Mouse (Mus musculus): ENCODE data around the gene Ptger4. TPM values are rescaled to one million over a fixed set of nuclear protein-coding genes. Genes with fewer than 3 reads are reported as not detected.
"Not testable (repeated sequence)": the region's sequence is repeated elsewhere in the genome, so short reads cannot be mapped to it uniquely, and the experiment has no call there.

Ptger4 gene
- total and polyA plus RNA-seq, 2 experiments from 2014 or later, result 3.0 to 5.0 TPM

DNA sequence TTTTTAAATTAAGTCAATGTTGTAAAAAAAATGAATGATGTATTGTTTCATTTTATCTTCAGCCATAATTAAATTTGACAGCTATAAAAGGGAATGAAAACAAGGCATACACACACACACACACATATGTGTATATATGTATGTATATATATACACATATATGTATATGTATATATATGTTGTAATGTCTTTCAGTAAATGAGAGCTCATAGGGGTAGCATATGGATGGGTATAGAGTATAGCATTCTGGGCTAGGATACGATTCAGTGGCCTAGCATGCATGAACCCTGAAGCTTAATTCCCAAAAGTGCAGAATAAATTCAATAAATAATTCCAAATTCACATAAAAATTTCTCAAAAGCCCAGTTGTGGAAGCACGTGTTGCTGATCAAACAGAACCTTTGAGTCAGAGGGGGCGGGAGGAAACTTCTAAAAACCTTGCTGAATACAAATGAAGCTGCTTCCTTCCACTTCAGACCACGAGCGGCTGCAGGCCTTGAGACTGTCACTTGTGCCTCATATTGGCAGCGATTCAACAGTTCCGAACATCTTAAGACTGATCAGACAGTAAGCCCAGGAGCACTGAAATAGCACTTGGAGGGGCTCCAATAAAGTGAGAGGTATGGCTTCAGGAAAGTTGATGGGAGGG lies 6.9 kb downstream of the Ptger4 start:
- Histone ChIP-seq H3K4me3 (ENCODE audit: low read depth, low read length) (no peak overlapping the region), H3K4me1 (ENCODE audit: control insufficient read depth, insufficient read depth) (peaks cover 10% of the 10 kb centered on the region; the same call in 1 of the 2 replicates), H3K4me2 (ENCODE audit: low read depth, low read length) (peak overlapping the region; percentile 0; the same call in 1 of the 2 replicates), H3K27ac (ENCODE audit: low read depth) (no peak overlapping the region), H3K36me3 (replicated peaks; ENCODE audit: control insufficient read depth, insufficient read depth, low read length) (no peaks in the 10 kb centered on the region; the same call in 1 of the 2 replicates), H3K9ac (replicated peaks; ENCODE audit: low read depth, low read length) (no peak overlapping the region), H3K9me3 (replicated peaks; ENCODE audit: control insufficient read depth, low read length) (no peaks in the 10 kb centered on the region), H3K27me3 (ENCODE audit: control insufficient read depth, insufficient read depth, low read length) (peaks cover 8% of the 10 kb centered on the region; the same call in 1 of the 2 replicates)
- WGBS, result 50% methylated on average over 7 of the region's 7 CpGs
- ATAC-seq (ENCODE audit: insufficient read depth, low read depth) (no peak), DNase-seq (ENCODE audit: low spot score) (no peak)
- TF ChIP-seq CTCF (IDR thresholded peaks at IDR 0.05; ENCODE audit: low read depth) (no peak), EP300 (IDR thresholded peaks at IDR 0.05; ENCODE audit: low read depth) (no peak)

DNA sequence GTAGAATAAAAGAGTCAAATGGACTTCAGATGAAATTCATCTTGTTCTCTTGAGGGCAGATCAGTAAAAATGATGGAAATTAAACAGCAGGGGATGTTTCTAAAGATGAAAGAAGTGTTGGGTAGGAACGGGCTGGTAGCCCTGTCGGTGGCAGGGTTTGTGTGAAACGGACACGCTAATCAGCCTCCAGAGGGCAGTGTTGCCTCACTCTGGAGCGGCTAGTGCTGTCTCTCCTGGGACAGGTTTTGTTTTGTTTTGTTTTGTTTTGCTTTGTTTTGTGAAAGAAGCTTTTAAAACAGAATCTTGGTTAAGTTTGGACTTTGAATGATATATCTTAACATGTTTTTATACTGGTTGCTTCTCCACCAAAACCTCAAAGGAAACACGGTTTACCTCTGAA lies 7.4 kb downstream of the Ptger4 start:
- H3K4me1 ChIP-seq (ENCODE audit: control insufficient read depth, insufficient read depth), result peaks cover 9% of the 10 kb centered on the region; the same call in 1 of the 2 replicates
- WGBS, result 14% methylated on average over 6 of the region's 6 CpGs
- no peaks in the 10 kb centered on the region; the same call in 1 of the 2 replicates for H3K36me3 ChIP-seq (replicated peaks; ENCODE audit: control insufficient read depth, insufficient read depth, low read length)
- no peak overlapping the region for H3K4me3 ChIP-seq (ENCODE audit: low read depth, low read length)
- DNase-seq (ENCODE audit: low spot score) (peak; percentile 69), ATAC-seq (ENCODE audit: insufficient read depth, low read depth) (peak; percentile 61; the same call in 1 of the 2 replicates)
- H3K27me3 ChIP-seq (ENCODE audit: control insufficient read depth, insufficient read depth, low read length), result 0 out of 2 replicates have a peak, but pooled peaks cover 2% of the 10 kb centered on the region
- no peak overlapping the region for H3K27ac ChIP-seq (ENCODE audit: low read depth)
- H3K9ac ChIP-seq (replicated peaks; ENCODE audit: low read depth, low read length), result no peak overlapping the region
- H3K4me2 ChIP-seq (ENCODE audit: low read depth, low read length), result no peak overlapping the region
- TF ChIP-seq EP300 (IDR thresholded peaks at IDR 0.05; ENCODE audit: low read depth) (no peak), CTCF (IDR thresholded peaks at IDR 0.05; ENCODE audit: low read depth) (peak; percentile 92)
- no peaks in the 10 kb centered on the region for H3K9me3 ChIP-seq (replicated peaks; ENCODE audit: control insufficient read depth, low read length)

DNA sequence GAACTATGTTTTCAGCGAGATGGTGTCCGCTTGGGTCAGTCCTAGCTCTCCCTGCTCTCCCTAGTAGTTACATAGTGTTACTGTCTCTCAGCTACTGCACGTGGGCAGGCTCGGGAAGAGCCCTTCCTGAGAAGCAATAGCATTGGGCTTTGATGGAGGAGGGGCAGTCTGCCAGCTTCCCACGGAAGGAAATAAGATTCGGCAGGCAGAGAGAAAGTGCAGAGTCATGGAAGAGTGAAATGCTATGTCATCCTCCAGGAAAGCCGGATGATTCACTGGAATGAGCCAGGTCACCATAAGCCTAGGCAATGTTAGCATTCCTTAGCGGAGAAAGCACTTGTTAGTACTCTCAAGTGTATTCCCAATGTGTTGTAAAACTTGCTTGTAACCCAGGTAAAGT lies 8.5 kb downstream of the Ptger4 start:
- peak; percentile 51 for ATAC-seq (ENCODE audit: insufficient read depth, low read depth)
- whole genome bisulfite sequencing, result 24% methylated on average over 8 of the region's 8 CpGs
- peak overlapping the region; percentile 25; the same call in 1 of the 2 replicates for H3K4me2 ChIP-seq (ENCODE audit: low read depth, low read length)
- H3K36me3 ChIP-seq (replicated peaks; ENCODE audit: control insufficient read depth, insufficient read depth, low read length), result no peaks in the 10 kb centered on the region; the same call in 1 of the 2 replicates
- no peaks in the 10 kb centered on the region for H3K27me3 ChIP-seq (ENCODE audit: control insufficient read depth, insufficient read depth, low read length)
- H3K9me3 ChIP-seq (replicated peaks; ENCODE audit: control insufficient read depth, low read length), result no peaks in the 10 kb centered on the region
- peaks cover 9% of the 10 kb centered on the region; the same call in 1 of the 2 replicates for H3K4me1 ChIP-seq (ENCODE audit: control insufficient read depth, insufficient read depth)
- H3K4me3 ChIP-seq (ENCODE audit: low read depth, low read length), result no peak overlapping the region
- DNase-seq (ENCODE audit: low spot score), result peak; percentile 41
- TF ChIP-seq EP300 (IDR thresholded peaks at IDR 0.05; ENCODE audit: low read depth) (no peak), CTCF (IDR thresholded peaks at IDR 0.05; ENCODE audit: low read depth) (no peak)
- H3K27ac ChIP-seq (ENCODE audit: low read depth), result no peak overlapping the region
- H3K9ac ChIP-seq (replicated peaks; ENCODE audit: low read depth, low read length), result no peak overlapping the region

DNA sequence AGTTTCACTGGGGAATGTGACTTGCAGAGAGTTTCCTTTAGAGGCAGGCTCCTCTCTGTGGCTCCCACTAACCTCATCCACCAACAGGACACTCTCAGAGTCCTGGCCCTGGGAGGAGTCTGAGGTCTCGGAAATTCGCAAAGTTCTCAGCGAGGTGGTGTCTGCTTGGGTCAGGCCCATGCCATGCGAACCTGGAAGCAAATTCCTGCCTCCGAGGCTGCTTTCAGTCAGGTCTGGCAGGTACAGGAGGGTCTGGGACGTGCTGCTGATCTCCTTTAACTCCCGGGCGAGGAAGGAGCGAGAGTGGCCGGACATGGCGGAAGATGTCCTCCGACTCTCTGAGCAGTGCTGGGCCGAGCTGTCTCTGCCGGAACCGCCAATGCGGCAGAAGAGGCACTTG lies 9.3 kb downstream of the Ptger4 start:
- Histone ChIP-seq H3K27ac (ENCODE audit: low read depth) (no peak overlapping the region), H3K27me3 (ENCODE audit: control insufficient read depth, insufficient read depth, low read length) (no peaks in the 10 kb centered on the region), H3K36me3 (replicated peaks; ENCODE audit: control insufficient read depth, insufficient read depth, low read length) (no peaks in the 10 kb centered on the region; the same call in 1 of the 2 replicates), H3K4me1 (ENCODE audit: control insufficient read depth, insufficient read depth) (peaks cover 9% of the 10 kb centered on the region; the same call in 1 of the 2 replicates), H3K4me3 (ENCODE audit: low read depth, low read length) (no peak overlapping the region), H3K4me2 (ENCODE audit: low read depth, low read length) (no peak overlapping the region), H3K9me3 (replicated peaks; ENCODE audit: control insufficient read depth, low read length) (no peaks in the 10 kb centered on the region), H3K9ac (replicated peaks; ENCODE audit: low read depth, low read length) (no peak overlapping the region)
- no peak for TF ChIP-seq EP300 (IDR thresholded peaks at IDR 0.05; ENCODE audit: low read depth)
- TF ChIP-seq CTCF (IDR thresholded peaks at IDR 0.05; ENCODE audit: low read depth), result no peak
- DNase-seq (ENCODE audit: low spot score) (no peak), ATAC-seq (ENCODE audit: insufficient read depth, low read depth) (no peak)
- 84% methylated on average over 16 of the region's 16 CpGs for WGBS

DNA sequence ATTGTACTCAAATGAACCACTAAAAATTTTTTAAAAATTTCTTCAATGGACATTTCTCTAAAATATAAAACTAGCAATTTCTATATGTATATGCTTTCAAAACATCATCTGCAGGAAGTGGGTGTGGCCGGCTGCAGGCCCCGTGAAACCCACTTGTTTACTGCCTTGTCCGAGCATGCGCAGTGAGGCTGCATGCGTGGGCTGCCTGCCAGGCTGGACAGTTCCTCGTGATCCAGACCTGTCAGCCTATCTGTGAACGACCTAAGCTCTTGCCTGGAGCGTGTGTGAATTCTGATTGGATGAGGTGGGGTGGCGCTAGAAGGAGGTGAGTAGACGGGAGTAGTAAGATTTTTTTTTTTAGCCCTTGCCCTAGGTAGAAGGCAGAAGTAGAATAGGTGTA lies 13.2 kb downstream of the Ptger4 start:
- not testable (repeated sequence) for H3K27me3 ChIP-seq (ENCODE audit: control insufficient read depth, insufficient read depth, low read length); H3K36me3 ChIP-seq (replicated peaks; ENCODE audit: control insufficient read depth, insufficient read depth, low read length); ATAC-seq (ENCODE audit: insufficient read depth, low read depth); H3K4me3 ChIP-seq (ENCODE audit: low read depth, low read length); H3K9me3 ChIP-seq (replicated peaks; ENCODE audit: control insufficient read depth, low read length); H3K27ac ChIP-seq (ENCODE audit: low read depth); H3K4me2 ChIP-seq (ENCODE audit: low read depth, low read length); H3K9ac ChIP-seq (replicated peaks; ENCODE audit: low read depth, low read length); H3K4me1 ChIP-seq (ENCODE audit: control insufficient read depth, insufficient read depth); DNase-seq (ENCODE audit: low spot score)
- WGBS, result 63% methylated on average over 10 of the region's 10 CpGs

DNA sequence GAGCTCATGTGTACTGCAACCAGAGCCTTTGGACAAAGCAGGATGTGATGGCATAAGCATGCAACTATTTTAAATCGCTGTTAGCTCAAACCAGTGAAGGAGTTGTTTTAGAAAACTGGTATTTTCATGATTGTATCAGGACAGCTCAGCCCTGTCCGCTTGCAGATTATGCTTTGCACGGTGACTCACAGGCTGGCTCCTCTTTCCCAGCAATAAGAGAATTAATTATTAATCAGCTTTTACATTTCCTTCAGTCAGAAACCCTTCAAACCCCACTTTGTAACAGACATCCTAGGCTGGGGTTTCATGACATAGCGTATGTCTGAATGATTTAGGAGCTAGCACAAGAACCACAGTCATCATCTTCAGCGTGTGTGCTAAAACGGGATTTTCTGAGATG lies 23.5 kb downstream of the Ptger4 start:
- no peak overlapping the region for H3K9ac ChIP-seq (replicated peaks; ENCODE audit: low read depth, low read length)
- 0 out of 2 replicates have a peak, but pooled peaks cover 11% of the 10 kb centered on the region for H3K36me3 ChIP-seq (replicated peaks; ENCODE audit: control insufficient read depth, insufficient read depth, low read length)
- TF ChIP-seq EP300 (IDR thresholded peaks at IDR 0.05; ENCODE audit: low read depth) (no peak), CTCF (IDR thresholded peaks at IDR 0.05; ENCODE audit: low read depth) (no peak)
- H3K9me3 ChIP-seq (replicated peaks; ENCODE audit: control insufficient read depth, low read length), result no peaks in the 10 kb centered on the region
- DNase-seq (ENCODE audit: low spot score), result no peak
- no peaks in the 10 kb centered on the region for H3K4me1 ChIP-seq (ENCODE audit: control insufficient read depth, insufficient read depth)
- no peak overlapping the region for H3K27ac ChIP-seq (ENCODE audit: low read depth)
- 92% methylated on average over 6 of the region's 6 CpGs for WGBS
- no peak overlapping the region for H3K4me2 ChIP-seq (ENCODE audit: low read depth, low read length)
- H3K27me3 ChIP-seq (ENCODE audit: control insufficient read depth, insufficient read depth, low read length), result no peaks in the 10 kb centered on the region
- no peak overlapping the region for H3K4me3 ChIP-seq (ENCODE audit: low read depth, low read length)
- ATAC-seq (ENCODE audit: insufficient read depth, low read depth), result no peak

Data from heart, postnatal 0 days (tissue).